Mouse (Mus musculus) T-cell, adult 2 months (primary cell): ENCODE measurements at regions not wholly inside any gene's neighbourhood (a gene's known extent, or its start where the extent isn't known, plus 50 kb on each side); places are given as distances from the start of the nearest gene placed in this dataset.

Source experiments
- DNase-seq: peaks from one replicate; pipeline ENCODE4 v3.0.0; 2022; ENCODE audit warnings: low spot score

- DNase-seq: no peak
Observed at GRCm38 (mm10) chr1:184297001-184297740, 263.1 kb upstream of the 1700056E22Rik start.

GRCm38 (mm10) chr1:184291129-184291528 is 257.0 kb upstream of the 1700056E22Rik start:
- no peak for DNase-seq

- no peak for DNase-seq
Observed at GRCm38 (mm10) chr1:184289733-184290416, 255.8 kb upstream of the 1700056E22Rik start.

- DNase-seq: no peak
Observed at GRCm38 (mm10) chr1:184281768-184282167, 247.7 kb upstream of the 1700056E22Rik start.

GRCm38 (mm10) chr1:184279263-184279662 is 245.2 kb upstream of the 1700056E22Rik start:
- DNase-seq: no peak

- no peak for DNase-seq
Observed at GRCm38 (mm10) chr1:184277001-184277400, 242.9 kb upstream of the 1700056E22Rik start.

- DNase-seq: no peak
Observed at GRCm38 (mm10) chr1:184275877-184276276, 241.8 kb upstream of the 1700056E22Rik start.

- DNase-seq: no peak
Observed at GRCm38 (mm10) chr1:184275396-184275795, 241.3 kb upstream of the 1700056E22Rik start.

- no peak for DNase-seq
Observed at GRCm38 (mm10) chr1:184274704-184275103, 240.6 kb upstream of the 1700056E22Rik start.

- DNase-seq: no peak
Observed at GRCm38 (mm10) chr1:184273722-184274121, 239.6 kb upstream of the 1700056E22Rik start.

GRCm38 (mm10) chr1:184271254-184271653 is 237.2 kb upstream of the 1700056E22Rik start:
- no peak for DNase-seq

GRCm38 (mm10) chr1:184266051-184266450 is 231.9 kb upstream of the 1700056E22Rik start:
- peak; percentile 39 for DNase-seq

GRCm38 (mm10) chr1:184262975-184263374 is 228.9 kb upstream of the 1700056E22Rik start:
- DNase-seq: peak; percentile 15

- DNase-seq: no peak
Observed at GRCm38 (mm10) chr1:184261385-184261727, 227.3 kb upstream of the 1700056E22Rik start.

- DNase-seq: no peak
Observed at GRCm38 (mm10) chr1:184260722-184261384, 226.8 kb upstream of the 1700056E22Rik start.

- no peak for DNase-seq
Observed at GRCm38 (mm10) chr1:184259853-184260252, 225.8 kb upstream of the 1700056E22Rik start.

- no peak for DNase-seq
Observed at GRCm38 (mm10) chr1:184257356-184257755, 223.3 kb upstream of the 1700056E22Rik start.

- no peak for DNase-seq
Observed at GRCm38 (mm10) chr1:184254951-184255350, 220.8 kb upstream of the 1700056E22Rik start.

- DNase-seq: no peak
Observed at GRCm38 (mm10) chr1:184244730-184245488, 210.8 kb upstream of the 1700056E22Rik start.

GRCm38 (mm10) chr1:184244296-184244695 is 210.2 kb upstream of the 1700056E22Rik start:
- no peak for DNase-seq

- DNase-seq: no peak
Observed at GRCm38 (mm10) chr1:184241846-184242245, 207.7 kb upstream of the 1700056E22Rik start.
